Mouse (Mus musculus) limb, embryonic 15.5 days (tissue): ENCODE measurements around the gene Kdm6b. TPM values are rescaled to one million over a fixed set of nuclear protein-coding genes. Genes with fewer than 3 reads are reported as not detected.

ENCODE experiments used
- ATAC-seq: fragments of 200-750 bp; cut with Nextera tagmentation; 2 replicates; pipeline ENCODE4 v1.8.0; 2017; ENCODE audit warnings: low read depth, moderate TSS enrichment; ENCODE audit not compliant: insufficient number of reproducible peaks, low FRiP score, low TSS enrichment
- H3K27ac ChIP-seq: fragments of 300-500 bp; sonication (generic); 2 replicates; pipeline ENCODE4 v1.5.1; 2015; ENCODE audit warnings: moderate library complexity, mild to moderate bottlenecking, inconsistent platforms
- H3K27me3 ChIP-seq: fragments of 300-500 bp; sonication (generic); 2 replicates; pipeline ENCODE4 v1.6.1; 2015; ENCODE audit warnings: inconsistent platforms
- H3K36me3 ChIP-seq: fragments of 300-500 bp; sonication (generic); 2 replicates; pipeline ENCODE4 v1.6.1; 2015; ENCODE audit warnings: inconsistent platforms
- H3K4me1 ChIP-seq: fragments of 300-500 bp; sonication (generic); 2 replicates; pipeline ENCODE4 v1.6.1; 2015; ENCODE audit warnings: inconsistent platforms
- H3K4me2 ChIP-seq: fragments of 300-500 bp; sonication (generic); 2 replicates; pipeline ENCODE4 v1.6.1; 2015; ENCODE audit warnings: mild to moderate bottlenecking, inconsistent platforms
- H3K4me3 ChIP-seq: fragments of 300-500 bp; sonication (generic); 2 replicates; pipeline ENCODE4 v1.5.1; 2015; ENCODE audit warnings: mild to moderate bottlenecking, inconsistent platforms
- H3K9ac ChIP-seq: fragments of 300-500 bp; sonication (generic); 2 replicates; pipeline ENCODE4 v1.6.1; 2015; ENCODE audit warnings: inconsistent platforms
- H3K9me3 ChIP-seq: fragments of 300-500 bp; sonication (generic); 2 replicates; pipeline ENCODE4 v1.6.1; 2016; ENCODE audit warnings: inconsistent platforms
- WGBS: fragments of 180-500 bp; shearing (Covaris S2); methylation state at CpG from one replicate; pipeline ENCODE4 v1.1.7; 2015; 5-methylcytosine and 5-hydroxymethylcytosine counted together
- polyA plus RNA-seq: library from polyadenylated mRNA; unstranded; fragments of >200 nt; fragmentation: Nextera tagmentation; extraction: Ambion mirVana; gene quantifications from 2 replicates; pipeline ENCODE4 v1.2.1, GENCODE M21; 2015

Gene Kdm6b
- polyA plus RNA-seq, 1 experiment from 2014 or later: 32.0 TPM

DNA sequence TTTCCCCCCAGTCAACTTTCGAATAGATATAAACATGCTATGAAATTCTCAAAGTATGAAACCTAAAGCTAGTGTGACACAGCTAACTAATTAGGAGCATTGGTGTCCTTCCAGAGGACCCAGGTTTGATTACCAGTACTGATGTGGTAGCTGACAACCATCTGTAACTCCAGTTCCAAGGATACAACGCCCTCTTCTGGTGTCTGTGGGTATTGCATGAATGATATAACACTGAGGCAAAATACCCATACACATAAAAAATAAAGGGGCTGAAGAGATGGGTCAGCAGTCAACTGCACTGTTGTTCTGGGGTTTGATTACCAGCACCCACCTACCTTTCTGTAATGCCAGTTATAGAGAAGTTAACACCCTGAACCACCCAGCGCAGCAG lies 40.7 kb downstream of the Kdm6b start:
- no peak overlapping the region for H3K4me3 ChIP-seq
- H3K9ac ChIP-seq: no peak overlapping the region
- H3K36me3 ChIP-seq: peaks cover 19% of the 10 kb centered on the region; the same call in 1 of the 2 replicates
- no peaks in the 10 kb centered on the region for H3K9me3 ChIP-seq
- no peak overlapping the region for H3K4me2 ChIP-seq
- H3K27me3 ChIP-seq: no peaks in the 10 kb centered on the region
- WGBS: 61% methylated on average over 3 of the region's 3 CpGs
- H3K27ac ChIP-seq: no peak overlapping the region
- peaks cover 27% of the 10 kb centered on the region for H3K4me1 ChIP-seq
- ATAC-seq: no peak

DNA sequence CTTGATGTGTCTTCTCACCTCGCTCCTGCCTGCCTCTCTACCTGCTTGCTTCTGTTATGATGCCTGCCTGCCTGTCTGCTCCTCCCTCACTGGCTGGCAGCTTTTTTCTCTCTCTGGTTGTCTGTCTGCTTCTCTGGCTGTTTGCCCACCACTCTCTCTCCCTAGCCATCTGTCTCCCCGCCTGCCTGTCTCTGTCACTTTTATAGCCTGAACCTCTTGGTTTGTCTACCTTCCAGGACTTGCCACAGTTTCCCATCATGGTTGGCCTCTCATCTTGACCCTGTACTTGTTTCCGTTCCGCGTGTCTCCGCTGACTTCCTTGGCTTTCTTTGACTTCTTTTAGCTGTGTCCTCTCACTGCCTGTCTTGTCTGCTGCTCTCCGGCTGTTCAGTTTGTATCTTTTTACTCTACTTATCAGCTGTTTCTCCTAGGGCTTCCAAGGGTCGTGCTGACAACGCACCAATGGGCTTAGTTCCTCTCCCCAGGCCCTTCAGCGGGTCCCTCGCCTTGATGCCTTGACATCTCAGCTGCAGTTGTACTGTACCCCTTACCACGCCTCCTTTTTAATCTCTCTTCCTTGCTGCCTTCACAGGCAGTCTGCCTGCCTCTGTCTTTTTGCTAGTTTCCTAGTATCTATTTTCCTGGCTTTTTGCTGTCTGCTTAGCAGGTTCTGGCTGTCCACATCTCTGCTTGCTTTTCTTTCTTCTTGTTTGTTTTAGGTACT lies 41.3 kb downstream of the Kdm6b start:
- H3K27me3 ChIP-seq: no peaks in the 10 kb centered on the region
- H3K9ac ChIP-seq: no peak overlapping the region
- no peak for ATAC-seq
- no peaks in the 10 kb centered on the region for H3K9me3 ChIP-seq
- H3K4me1 ChIP-seq: peaks cover 32% of the 10 kb centered on the region
- H3K4me3 ChIP-seq: no peak overlapping the region
- WGBS: 61% methylated on average over 12 of the region's 12 CpGs
- H3K27ac ChIP-seq: peak overlapping the region; percentile 59
- H3K36me3 ChIP-seq: peaks cover 15% of the 10 kb centered on the region; the same call in 1 of the 2 replicates
- H3K4me2 ChIP-seq: no peak overlapping the region

DNA sequence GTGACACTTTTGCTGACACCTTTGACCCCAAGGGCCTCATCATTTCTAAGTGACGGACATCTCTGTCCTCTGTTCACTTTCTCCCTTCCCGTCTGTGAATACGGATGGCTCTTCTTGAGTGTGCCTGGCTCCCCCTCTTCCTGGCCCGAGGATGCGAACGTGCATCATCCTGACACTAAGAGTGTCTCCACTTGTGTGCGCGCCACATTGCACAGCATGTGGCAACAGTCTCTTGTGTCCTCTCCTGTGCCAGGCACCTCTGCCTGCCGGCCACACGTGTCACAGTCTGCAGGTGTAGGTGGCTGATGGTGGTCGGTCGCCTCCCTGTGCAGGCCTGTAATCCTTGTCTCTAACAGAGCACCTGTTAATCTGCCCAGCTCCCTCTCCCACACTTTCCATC lies 41.9 kb downstream of the Kdm6b start:
- H3K9ac ChIP-seq: no peak overlapping the region
- H3K9me3 ChIP-seq: no peaks in the 10 kb centered on the region
- WGBS: 59% methylated on average over 12 of the region's 12 CpGs
- H3K27ac ChIP-seq: peak overlapping the region; percentile 86
- no peak overlapping the region for H3K4me3 ChIP-seq
- H3K4me2 ChIP-seq: no peak overlapping the region; the same call in 1 of the 2 replicates
- peaks cover 15% of the 10 kb centered on the region; the same call in 1 of the 2 replicates for H3K36me3 ChIP-seq
- H3K27me3 ChIP-seq: no peaks in the 10 kb centered on the region
- peaks cover 37% of the 10 kb centered on the region for H3K4me1 ChIP-seq
- ATAC-seq: no peak

DNA sequence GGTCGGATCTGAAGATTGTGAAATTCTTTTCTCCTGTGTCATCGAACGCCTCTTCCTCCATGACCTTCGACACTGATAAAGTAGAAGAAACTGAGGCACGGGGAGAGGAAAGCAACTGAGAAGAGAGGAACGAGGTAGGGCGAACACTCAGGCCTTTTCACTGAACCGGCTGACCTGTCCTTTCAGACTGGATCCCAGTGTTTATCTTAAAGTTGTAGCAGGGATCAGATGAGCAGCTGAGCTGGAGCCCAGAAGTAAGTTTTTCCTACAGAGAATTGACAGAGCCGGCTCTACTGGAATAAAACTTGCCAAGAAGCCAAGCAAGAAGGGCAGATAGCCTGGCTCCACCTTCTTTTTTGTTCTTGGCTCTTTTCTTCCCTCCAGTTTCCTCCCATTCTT lies 42.7 kb downstream of the Kdm6b start:
- H3K36me3 ChIP-seq: peaks cover 14% of the 10 kb centered on the region; the same call in 1 of the 2 replicates
- H3K4me2 ChIP-seq: peak overlapping the region; percentile 25
- no peak overlapping the region for H3K9ac ChIP-seq
- peaks cover 44% of the 10 kb centered on the region for H3K4me1 ChIP-seq
- no peaks in the 10 kb centered on the region for H3K9me3 ChIP-seq
- ATAC-seq: no peak
- H3K27ac ChIP-seq: peak overlapping the region; percentile 86
- 35% methylated on average over 9 of the region's 9 CpGs for WGBS
- H3K27me3 ChIP-seq: no peaks in the 10 kb centered on the region
- peak overlapping the region; percentile 10; the same call in 1 of the 2 replicates for H3K4me3 ChIP-seq

DNA sequence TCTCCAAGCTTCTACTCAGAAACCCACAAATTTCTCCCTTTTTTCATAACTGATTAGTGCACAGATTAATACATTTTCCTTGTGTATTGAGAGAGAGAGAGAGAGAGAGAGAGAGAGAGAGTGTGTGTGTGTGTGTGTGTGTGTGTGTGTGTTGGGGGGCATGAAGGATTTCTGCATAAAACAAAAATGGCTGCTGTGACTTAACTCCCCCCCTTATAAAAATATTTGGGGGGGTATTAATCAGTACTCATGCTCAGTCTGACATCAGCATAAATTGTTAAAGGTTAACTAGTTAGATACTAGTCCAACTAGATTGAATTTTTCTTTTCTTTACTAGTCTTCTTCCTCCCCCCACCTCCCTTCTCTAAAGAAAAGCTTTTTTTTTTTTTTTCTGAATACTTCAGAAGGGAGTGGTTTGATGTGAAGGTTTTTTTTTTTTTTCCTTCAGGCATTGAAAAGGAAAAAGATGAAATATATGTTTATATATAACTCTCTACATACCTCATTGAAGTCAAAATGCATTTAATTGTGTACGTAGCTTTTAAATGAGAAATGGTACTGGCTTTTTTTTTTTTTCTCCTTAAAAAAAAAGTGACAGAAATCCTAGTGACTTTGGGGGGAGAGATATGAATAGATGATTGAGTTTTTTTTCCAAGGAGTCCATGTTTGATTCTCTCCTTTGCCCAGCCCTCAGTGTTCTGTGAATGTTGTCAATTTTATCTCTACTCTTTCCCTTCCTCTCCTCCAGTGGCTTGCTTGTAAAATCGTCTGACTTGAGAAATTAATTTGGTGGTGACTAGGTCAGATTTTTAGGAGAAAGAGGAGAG lies 43.3 kb downstream of the Kdm6b start:
- H3K27me3 ChIP-seq: no peaks in the 10 kb centered on the region
- ATAC-seq: no peak
- H3K4me3 ChIP-seq: peak overlapping the region; percentile 81
- H3K4me1 ChIP-seq: peaks cover 51% of the 10 kb centered on the region
- 0 out of 2 replicates have a peak overlapping the region, but pooled peaks have one; percentile 10 for H3K9ac ChIP-seq
- H3K4me2 ChIP-seq: peak overlapping the region; percentile 87
- 0 out of 2 replicates have a peak, but pooled peaks cover 11% of the 10 kb centered on the region for H3K36me3 ChIP-seq
- H3K9me3 ChIP-seq: no peaks in the 10 kb centered on the region
- WGBS: 16% methylated on average over 2 of the region's 2 CpGs
- H3K27ac ChIP-seq: peak overlapping the region; percentile 99

DNA sequence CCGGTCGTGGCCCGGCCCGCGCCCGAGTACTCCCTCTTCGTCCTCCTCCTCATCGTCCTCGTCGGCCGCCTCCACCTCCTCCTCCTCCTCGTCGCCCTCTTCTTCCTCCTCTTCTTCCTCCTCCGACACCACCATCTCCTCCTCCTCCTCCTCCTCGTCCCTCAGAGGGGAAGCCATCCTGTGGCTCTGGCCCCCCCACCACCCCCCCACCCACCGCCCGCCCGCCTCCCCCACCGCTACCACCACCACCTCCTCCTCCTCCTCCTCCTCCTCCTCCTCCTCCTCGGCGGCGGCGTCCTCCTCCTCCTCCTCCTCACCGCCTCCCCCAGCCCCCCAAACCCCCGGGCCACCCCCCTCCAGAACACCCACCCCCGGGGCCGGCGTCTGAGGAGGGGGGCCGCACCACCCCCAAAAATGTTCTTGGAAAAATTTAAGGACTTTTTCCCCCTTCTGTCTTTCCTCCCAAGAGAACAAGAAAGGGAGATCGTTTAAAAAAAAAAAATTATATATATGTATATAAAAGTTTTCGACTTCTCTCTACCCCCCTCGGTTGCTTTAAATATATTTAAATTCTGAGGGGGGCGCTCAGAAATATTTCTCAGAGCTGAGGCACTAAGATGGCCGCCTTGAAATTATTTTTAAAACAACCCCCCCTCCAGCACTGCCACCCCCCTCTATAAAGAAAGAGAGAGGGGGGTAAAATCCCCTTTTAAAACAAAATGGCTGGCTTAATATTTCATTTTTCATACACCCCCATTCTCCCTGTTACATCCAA lies 44.1 kb downstream of the Kdm6b start, which contains the start of gene Chd3:
Gene Chd3 (minus strand): TSS at position 192 of the 775 bp plus-strand sequence.
- peak within 1 kb of the TSS; percentile 87 for H3K4me2 ChIP-seq
- H3K36me3 ChIP-seq: peaks cover 12% of the 10 kb centered on the region; the same call in 1 of the 2 replicates
- H3K27ac ChIP-seq: peak within 1 kb of the TSS; percentile 99
- peaks cover 59% of the 10 kb centered on the region for H3K4me1 ChIP-seq
- under 1% methylated on average over 10 of the region's 34 CpGs for WGBS
- peak within 1 kb of the TSS; percentile 81 for H3K4me3 ChIP-seq
- H3K9me3 ChIP-seq: no peaks in the 10 kb centered on the region
- peak within 1 kb of the TSS; percentile 98 for H3K9ac ChIP-seq
- no peaks in the 10 kb centered on the region for H3K27me3 ChIP-seq
- no peak for ATAC-seq

DNA sequence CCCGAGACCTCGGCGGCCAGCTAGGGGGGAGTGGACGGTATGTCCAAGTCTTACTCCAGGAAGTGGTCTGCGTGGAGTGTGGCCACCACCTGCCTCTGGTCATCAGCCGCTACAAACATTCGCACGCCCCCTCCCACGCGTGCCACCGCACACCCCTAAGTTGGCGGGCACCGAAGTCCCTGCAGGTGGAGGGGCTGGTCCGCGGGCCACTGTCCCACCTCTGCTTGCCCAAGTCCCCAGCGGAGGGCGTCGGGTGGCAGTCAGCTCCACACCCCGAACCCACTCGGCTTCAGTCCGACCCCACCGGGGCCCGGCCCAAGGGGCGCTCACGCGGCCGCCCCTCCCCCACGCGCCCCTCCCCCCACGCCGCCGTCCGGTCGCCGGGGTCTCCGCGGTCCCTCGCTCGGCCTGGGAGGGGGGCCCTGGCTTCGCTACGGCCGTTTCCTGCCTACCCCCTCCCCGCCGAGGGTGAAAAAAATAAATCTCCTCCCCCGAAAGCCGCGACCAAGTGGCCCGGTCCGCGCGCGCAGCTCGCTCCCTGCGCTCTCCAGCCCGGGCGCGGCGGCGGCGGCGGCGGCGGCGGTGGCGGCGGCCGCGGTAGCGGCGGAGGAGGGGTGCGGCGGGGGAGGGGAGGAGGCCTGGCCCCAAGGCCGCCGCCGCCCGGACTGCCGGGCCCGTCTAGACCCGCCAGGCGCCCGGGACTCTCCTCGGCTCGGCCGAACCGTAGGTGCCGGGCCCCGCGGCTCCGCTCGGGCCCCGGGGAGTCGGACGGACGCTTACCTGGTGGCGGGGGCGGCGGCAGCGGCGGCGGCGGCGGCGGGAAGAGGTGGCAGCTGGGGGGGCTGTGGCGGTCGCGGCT lies 44.9 kb downstream of the Kdm6b start:
- Histone ChIP-seq H3K9me3 (no peaks in the 10 kb centered on the region), H3K4me1 (peaks cover 63% of the 10 kb centered on the region), H3K27me3 (no peaks in the 10 kb centered on the region), H3K9ac (peak overlapping the region; percentile 98), H3K4me2 (peak overlapping the region; percentile 87), H3K4me3 (peak overlapping the region; percentile 81), H3K36me3 (peaks cover 11% of the 10 kb centered on the region), H3K27ac (peak overlapping the region; percentile 99)
- ATAC-seq: no peak
- WGBS: 1% methylated on average over 73 of the region's 106 CpGs

DNA sequence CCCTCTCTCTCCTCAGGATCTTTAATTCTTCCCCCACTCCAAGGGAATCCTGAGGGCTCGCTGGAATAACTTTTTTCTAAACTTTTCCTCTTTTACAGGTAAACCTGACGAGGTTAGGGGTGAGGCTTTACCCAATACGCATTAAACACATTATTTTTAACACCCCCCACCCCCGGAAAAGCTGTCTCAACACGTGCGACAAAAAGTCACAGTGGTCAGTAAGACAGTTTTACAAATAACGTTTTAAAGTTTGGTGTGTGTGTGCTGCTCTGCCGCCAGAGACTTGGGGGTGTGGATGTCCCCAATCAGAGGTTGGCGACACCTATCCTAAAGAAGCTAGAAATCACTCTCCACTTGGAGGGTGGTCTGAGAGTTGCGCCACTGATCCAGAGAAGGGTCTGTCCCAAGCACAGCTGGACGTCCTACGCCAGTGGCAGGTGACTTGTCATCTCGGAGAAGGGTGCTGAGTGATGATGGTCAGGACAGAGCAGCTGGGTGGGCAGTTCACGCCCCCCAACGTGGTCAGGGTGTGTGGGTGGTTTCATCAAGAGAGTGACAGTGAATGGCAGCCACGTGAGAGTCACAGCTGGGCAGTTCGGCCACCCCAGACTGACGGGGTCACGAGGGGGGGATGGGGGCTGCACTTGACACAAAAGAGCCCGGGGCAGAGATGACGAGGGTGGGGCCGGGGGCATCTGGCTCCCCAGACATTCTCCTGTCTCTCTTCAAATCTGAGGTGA lies 45.7 kb downstream of the Kdm6b start:
- Histone ChIP-seq H3K27ac (peak overlapping the region; percentile 99), H3K9me3 (no peaks in the 10 kb centered on the region), H3K4me1 (peaks cover 66% of the 10 kb centered on the region), H3K9ac (peak overlapping the region; percentile 98), H3K27me3 (no peaks in the 10 kb centered on the region), H3K36me3 (peaks cover 16% of the 10 kb centered on the region), H3K4me3 (peak overlapping the region; percentile 81), H3K4me2 (peak overlapping the region; percentile 87)
- WGBS: under 1% methylated on average over 22 of the region's 22 CpGs
- ATAC-seq: no peak

DNA sequence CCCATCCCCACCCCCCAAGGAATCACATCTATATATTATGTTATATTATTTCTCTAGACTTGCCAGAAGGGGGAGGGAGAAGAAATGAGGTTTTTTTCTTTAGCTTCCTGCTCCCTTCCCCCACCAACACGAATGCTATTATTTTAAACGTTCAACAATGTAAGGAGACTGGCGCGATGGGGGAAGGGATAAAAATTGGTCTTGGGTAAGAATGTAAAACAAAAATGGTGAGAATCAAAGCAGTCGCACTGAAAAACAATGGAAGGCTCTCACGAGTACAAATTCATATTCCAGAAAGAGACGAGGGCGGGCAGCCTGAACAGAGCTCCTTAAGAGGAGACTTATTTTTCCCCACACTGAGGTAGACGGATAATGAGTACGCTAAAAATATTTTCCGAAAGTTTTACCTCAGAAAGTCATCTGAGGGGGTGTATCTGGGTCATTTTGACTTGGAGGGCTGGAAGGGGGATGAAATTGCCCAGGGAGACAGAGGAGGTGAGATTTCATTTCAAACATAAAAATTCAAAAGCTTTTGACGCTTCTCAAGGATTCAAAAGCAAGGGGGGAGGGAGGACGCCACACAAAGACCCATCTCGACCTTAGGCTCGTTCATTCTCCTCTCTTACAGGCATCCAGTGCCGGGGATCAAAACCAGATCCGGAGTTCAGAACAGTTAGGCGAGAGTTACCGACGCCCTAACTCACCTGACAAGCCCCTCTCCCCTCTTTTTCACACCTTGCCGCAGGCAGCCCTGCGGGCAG lies 46.4 kb downstream of the Kdm6b start:
- peaks cover 66% of the 10 kb centered on the region for H3K4me1 ChIP-seq
- no peak for ATAC-seq
- under 1% methylated on average over 22 of the region's 22 CpGs for WGBS

More for the DNA sequence above, 46.4 kb downstream of the Kdm6b start:
- peak overlapping the region; percentile 87 for H3K4me2 ChIP-seq
- peaks cover 23% of the 10 kb centered on the region for H3K36me3 ChIP-seq
- H3K9ac ChIP-seq: peak overlapping the region; percentile 98
- H3K27me3 ChIP-seq: no peaks in the 10 kb centered on the region
- H3K9me3 ChIP-seq: no peaks in the 10 kb centered on the region
- peak overlapping the region; percentile 81 for H3K4me3 ChIP-seq
- H3K27ac ChIP-seq: peak overlapping the region; percentile 99
